Mouse (Mus musculus) forebrain, embryonic 13.5 days (tissue): ENCODE measurements around the gene Clpx. TPM values are rescaled to one million over a fixed set of nuclear protein-coding genes. Genes with fewer than 3 reads are reported as not detected.
"Not testable (repeated sequence)": the region's sequence is repeated elsewhere in the genome, so short reads cannot be mapped to it uniquely, and the experiment has no call there.

ENCODE experiments used
- ATAC-seq: fragments of 200-750 bp; cut with Nextera tagmentation; 2 replicates; pipeline ENCODE4 v1.8.0; 2017
- H3K27ac ChIP-seq: fragments of 300-500 bp; sonication (generic); 2 replicates; pipeline ENCODE4 v1.5.1; 2015; ENCODE audit warnings: inconsistent platforms, mild to moderate bottlenecking, moderate library complexity
- H3K27me3 ChIP-seq: fragments of 300-500 bp; sonication (generic); 2 replicates; pipeline ENCODE4 v1.6.1; 2015; ENCODE audit warnings: mild to moderate bottlenecking, inconsistent platforms
- H3K36me3 ChIP-seq: fragments of 300-500 bp; sonication (generic); 2 replicates; pipeline ENCODE4 v1.6.1; 2015; ENCODE audit warnings: mild to moderate bottlenecking, inconsistent platforms; ENCODE audit not compliant: poor library complexity, severe bottlenecking
- H3K4me1 ChIP-seq: fragments of 300-500 bp; sonication (generic); 2 replicates; pipeline ENCODE4 v1.6.1; 2015; ENCODE audit warnings: inconsistent platforms
- H3K4me2 ChIP-seq: fragments of 300-500 bp; sonication (generic); 2 replicates; pipeline ENCODE4 v1.6.1; 2015; ENCODE audit warnings: inconsistent platforms, mild to moderate bottlenecking, moderate library complexity
- H3K4me3 ChIP-seq: fragments of 300-500 bp; sonication (generic); 2 replicates; pipeline ENCODE4 v1.5.1; 2015; ENCODE audit warnings: mild to moderate bottlenecking, inconsistent platforms
- H3K9ac ChIP-seq: fragments of 300-500 bp; sonication (generic); 2 replicates; pipeline ENCODE4 v1.6.1; 2015; ENCODE audit warnings: mild to moderate bottlenecking, inconsistent platforms
- H3K9me3 ChIP-seq: fragments of 300-500 bp; sonication (generic); replicated peaks from 2 replicates; pipeline ENCODE4 v1.6.1; 2016; ENCODE audit warnings: inconsistent platforms
- WGBS: fragments of 180-500 bp; shearing (Covaris S2); methylation state at CpG from one replicate; pipeline ENCODE4 v1.1.7; 2015; 5-methylcytosine and 5-hydroxymethylcytosine counted together
- polyA plus RNA-seq: library from polyadenylated mRNA; unstranded; fragments of >200 nt; fragmentation: Nextera tagmentation; extraction: Ambion mirVana; gene quantifications from 2 replicates; pipeline ENCODE4 v1.2.1, GENCODE M21; 2015

Gene Clpx
- polyA plus RNA-seq, 1 experiment from 2014 or later, result 44.4 TPM

GRCm38 (mm10) chr9:65267742-65268515 is 26.1 kb upstream of the Clpx start:
- Histone ChIP-seq H3K9ac (peak overlapping the region; percentile 1; the same call in 1 of the 2 replicates), H3K4me3 (no peak overlapping the region), H3K4me2 (peak overlapping the region; percentile 36), H3K9me3 (no peaks in the 10 kb centered on the region), H3K27ac (peak overlapping the region; percentile 92), H3K4me1 (peaks cover 42% of the 10 kb centered on the region), H3K36me3 (no peaks in the 10 kb centered on the region), H3K27me3 (no peaks in the 10 kb centered on the region)
- ATAC-seq, result peak; percentile 98
- WGBS, result 7% methylated on average over 7 of the region's 7 CpGs

GRCm38 (mm10) chr9:65273048-65273809 is 20.8 kb upstream of the Clpx start:
- WGBS, result 91% methylated on average over 13 of the region's 13 CpGs
- H3K4me3 ChIP-seq, result no peak overlapping the region
- H3K9me3 ChIP-seq, result no peaks in the 10 kb centered on the region
- peaks cover 12% of the 10 kb centered on the region for H3K4me1 ChIP-seq
- no peak overlapping the region for H3K27ac ChIP-seq
- H3K4me2 ChIP-seq, result no peak overlapping the region
- no peaks in the 10 kb centered on the region for H3K27me3 ChIP-seq
- no peaks in the 10 kb centered on the region for H3K36me3 ChIP-seq
- H3K9ac ChIP-seq, result no peak overlapping the region
- ATAC-seq, result no peak

- WGBS, result 80% methylated on average over 4 of the region's 4 CpGs
- no peak overlapping the region for H3K4me3 ChIP-seq
- no peak overlapping the region for H3K9ac ChIP-seq
- H3K27me3 ChIP-seq, result no peaks in the 10 kb centered on the region
- no peak overlapping the region for H3K27ac ChIP-seq
- no peak for ATAC-seq
- H3K4me2 ChIP-seq, result no peak overlapping the region
- no peaks in the 10 kb centered on the region for H3K36me3 ChIP-seq
- H3K9me3 ChIP-seq, result no peaks in the 10 kb centered on the region
- peaks cover 6% of the 10 kb centered on the region for H3K4me1 ChIP-seq
These were observed 20.2 kb upstream of the Clpx start for GRCm38 (mm10) chr9:65273873-65274272.

GRCm38 (mm10) chr9:65274851-65275250 is 19.2 kb upstream of the Clpx start:
- not testable (repeated sequence) for H3K4me2 ChIP-seq, H3K4me1 ChIP-seq, H3K27me3 ChIP-seq, H3K4me3 ChIP-seq, H3K9ac ChIP-seq, H3K27ac ChIP-seq, ATAC-seq, H3K9me3 ChIP-seq, H3K36me3 ChIP-seq
- WGBS, result 77% methylated on average over 3 of the region's 3 CpGs

GRCm38 (mm10) chr9:65275810-65276530 is 18.1 kb upstream of the Clpx start:
- no peak for ATAC-seq
- 87% methylated on average over 4 of the region's 4 CpGs for WGBS
- Histone ChIP-seq H3K9ac (no peak overlapping the region), H3K27ac (no peak overlapping the region), H3K4me3 (no peak overlapping the region), H3K9me3 (no peaks in the 10 kb centered on the region), H3K36me3 (no peaks in the 10 kb centered on the region), H3K27me3 (no peaks in the 10 kb centered on the region), H3K4me1 (no peaks in the 10 kb centered on the region; the same call in 1 of the 2 replicates), H3K4me2 (no peak overlapping the region)

- H3K4me2 ChIP-seq, result no peak overlapping the region
- no peaks in the 10 kb centered on the region for H3K36me3 ChIP-seq
- H3K27me3 ChIP-seq, result 0 out of 2 replicates have a peak, but pooled peaks cover 3% of the 10 kb centered on the region
- no peaks in the 10 kb centered on the region for H3K9me3 ChIP-seq
- H3K4me1 ChIP-seq, result peaks cover 7% of the 10 kb centered on the region; the same call in 1 of the 2 replicates
- H3K9ac ChIP-seq, result 0 out of 2 replicates have a peak overlapping the region, but pooled peaks have one; percentile 28
- no peak for ATAC-seq
- 69% methylated on average over 5 of the region's 5 CpGs for WGBS
- H3K27ac ChIP-seq, result peak overlapping the region; percentile 14; the same call in 1 of the 2 replicates
- H3K4me3 ChIP-seq, result no peak overlapping the region
These were observed 12.4 kb upstream of the Clpx start for GRCm38 (mm10) chr9:65281536-65282151.

GRCm38 (mm10) chr9:65283301-65283700 is 10.8 kb upstream of the Clpx start:
- Histone ChIP-seq H3K27me3 (0 out of 2 replicates have a peak, but pooled peaks cover 3% of the 10 kb centered on the region), H3K36me3 (no peaks in the 10 kb centered on the region), H3K9me3 (no peaks in the 10 kb centered on the region), H3K4me1 (peaks cover 7% of the 10 kb centered on the region; the same call in 1 of the 2 replicates), H3K9ac (no peak overlapping the region), H3K27ac (no peak overlapping the region), H3K4me2 (no peak overlapping the region), H3K4me3 (no peak overlapping the region)
- WGBS, result 5% methylated on average over 3 of the region's 3 CpGs
- peak; percentile 70 for ATAC-seq

- not testable (repeated sequence) for H3K27ac ChIP-seq, H3K4me3 ChIP-seq, H3K9me3 ChIP-seq, H3K4me1 ChIP-seq, ATAC-seq, H3K9ac ChIP-seq, H3K4me2 ChIP-seq, H3K36me3 ChIP-seq, H3K27me3 ChIP-seq
- 90% methylated on average over 5 of the region's 5 CpGs for WGBS
These were observed 5.8 kb upstream of the Clpx start for GRCm38 (mm10) chr9:65288252-65288651.

- Histone ChIP-seq H3K9me3 (no peaks in the 10 kb centered on the region), H3K4me1 (peaks cover 13% of the 10 kb centered on the region), H3K4me2 (no peak overlapping the region), H3K36me3 (no peaks in the 10 kb centered on the region), H3K4me3 (no peak overlapping the region), H3K27me3 (0 out of 2 replicates have a peak, but pooled peaks cover 3% of the 10 kb centered on the region), H3K27ac (no peak overlapping the region), H3K9ac (no peak overlapping the region)
- WGBS, result 92% methylated on average over 4 of the region's 4 CpGs
- no peak for ATAC-seq
These were observed 4.1 kb upstream of the Clpx start for GRCm38 (mm10) chr9:65289988-65290387.

- Histone ChIP-seq H3K36me3 (peaks cover 9% of the 10 kb centered on the region; the same call in 1 of the 2 replicates), H3K9me3 (no peaks in the 10 kb centered on the region), H3K4me1 (peaks cover 24% of the 10 kb centered on the region), H3K27ac (no peak overlapping the region), H3K27me3 (no peaks in the 10 kb centered on the region), H3K4me3 (no peak overlapping the region), H3K4me2 (no peak overlapping the region), H3K9ac (no peak overlapping the region)
- no peak for ATAC-seq
- 92% methylated on average over 3 of the region's 3 CpGs for WGBS
These were observed 1.6 kb upstream of the Clpx start for GRCm38 (mm10) chr9:65292421-65292820.

- Histone ChIP-seq H3K9ac (peak overlapping the region; percentile 95), H3K9me3 (no peaks in the 10 kb centered on the region), H3K27ac (0 out of 2 replicates have a peak overlapping the region, but pooled peaks have one; percentile 52), H3K4me2 (peak overlapping the region; percentile 85), H3K36me3 (peaks cover 16% of the 10 kb centered on the region; the same call in 1 of the 2 replicates), H3K4me1 (peaks cover 24% of the 10 kb centered on the region), H3K4me3 (peak overlapping the region; percentile 97), H3K27me3 (no peaks in the 10 kb centered on the region)
- WGBS, result 41% methylated on average over 5 of the region's 5 CpGs
- ATAC-seq, result no peak
These were observed 941 bp upstream of the Clpx start for GRCm38 (mm10) chr9:65293119-65293518.
